30 mouse cellular contexts compared by ENCODE assay signal in the genomic region with DNA sequence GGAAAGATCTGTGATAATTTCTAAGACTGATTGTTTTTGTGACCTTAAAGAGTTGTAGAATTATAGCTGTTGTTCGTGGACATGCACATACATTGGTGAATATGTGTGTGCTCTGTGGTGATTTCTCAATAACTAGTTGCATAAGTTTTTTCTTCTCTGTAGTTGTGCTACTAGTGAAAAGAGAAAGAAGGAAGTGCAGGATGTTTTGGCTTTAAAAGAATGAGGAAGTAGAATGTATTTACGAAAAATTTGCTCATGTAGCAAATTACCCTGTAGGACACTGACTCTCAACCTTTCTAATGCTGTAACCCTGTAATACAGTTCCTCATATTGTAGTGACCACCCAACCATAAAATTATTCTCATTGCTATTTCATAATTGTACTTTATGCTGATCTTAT.
DNase-seq lines count a peak whose midpoint lies in the region; ATAC-seq and TF ChIP-seq lines count a peak whose summit lies in the region.
"Had no signal": no experiment of that assay in that cellular context is flagged by ENCODE, and none has a peak within 500 bp of the region (broad histone marks: within the 10 kb centered on the region; RNA-seq: fewer than 3 reads in every experiment).

No protein-coding gene starts in this region.

- TF ChIP-seq CTCF in MEL (IDR thresholded peaks at IDR 0.05 in 2 of 3, conservative IDR thresholded peaks at IDR 0.05 in 1 of 3; ENCODE audit: control insufficient read depth in 1 of 3, insufficient read depth in 1 of 3, low read depth in 2 of 3, low read length in 3 of 3, poor library complexity in 1 of 3, severe bottlenecking in 1 of 3), result no peak

- no peaks in the 10 kb centered on the region; the same call in 1 of the 2 replicates for H3K9me3 ChIP-seq in liver, embryonic 16.5 days (replicated peaks; ENCODE audit: control insufficient read depth, low read length)
- no peaks in the 10 kb centered on the region for H3K9me3 ChIP-seq in liver, embryonic 11.5 days (ENCODE audit: control insufficient read depth, low read length)
- no peaks in the 10 kb centered on the region for H3K9me3 ChIP-seq in MEL (replicated peaks; ENCODE audit: insufficient read depth, low read length)
- H3K9me3 ChIP-seq in intestine, embryonic 16.5 days (ENCODE audit: control insufficient read depth, low read length), result no peaks in the 10 kb centered on the region
- H3K9me3 ChIP-seq: embryonic facial prominence, embryonic 15.5 days; intestine, embryonic 15.5 days; limb, embryonic 12.5 days; liver, embryonic 15.5 days; neural tube, embryonic 12.5 days; stomach, embryonic 15.5 days had no signal

- no peak for TF ChIP-seq POLR2A in MEL (IDR thresholded peaks at IDR 0.05; ENCODE audit: control insufficient read depth in 1 of 2, insufficient read depth in 1 of 2, low read depth in 1 of 2, low read length in 2 of 2, poor library complexity in 1 of 2)

- TF ChIP-seq EP300 in MEL (IDR thresholded peaks at IDR 0.05; ENCODE audit: low read depth in 1 of 2, low read length in 2 of 2), result no peak

- no peaks in the 10 kb centered on the region for H3K4me1 ChIP-seq in liver, embryonic 16.5 days (ENCODE audit: control insufficient read depth, low read depth, low read length)
- no peaks in the 10 kb centered on the region for H3K4me1 ChIP-seq in liver, embryonic 11.5 days (replicated peaks; ENCODE audit: control insufficient read depth, insufficient read depth, low read length)
- H3K4me1 ChIP-seq in MEL (ENCODE audit: control insufficient read depth in 1 of 2, insufficient read depth in 2 of 2, low read length in 2 of 2), result no peaks in the 10 kb centered on the region
- H3K4me1 ChIP-seq in intestine, embryonic 16.5 days (ENCODE audit: control insufficient read depth, insufficient read depth, low read length), result no peaks in the 10 kb centered on the region
- H3K4me1 ChIP-seq: embryonic facial prominence, embryonic 15.5 days; hindbrain, embryonic 10.5 days; intestine, embryonic 15.5 days; limb, embryonic 12.5 days; liver, embryonic 15.5 days; midbrain, embryonic 13.5 days; neural tube, embryonic 12.5 days; stomach, embryonic 15.5 days had no signal

- no peak overlapping the region for H3K4me2 ChIP-seq in liver, embryonic 16.5 days (ENCODE audit: low read depth, low read length)
- H3K4me2 ChIP-seq in liver, embryonic 11.5 days, result no peak overlapping the region
- no peak overlapping the region for H3K4me2 ChIP-seq in intestine, embryonic 16.5 days (ENCODE audit: low read depth, low read length)
- H3K4me2 ChIP-seq: embryonic facial prominence, embryonic 15.5 days; heart, embryonic 11.5 days; intestine, embryonic 15.5 days; limb, embryonic 12.5 days; liver, embryonic 15.5 days; midbrain, embryonic 13.5 days; neural tube, embryonic 12.5 days; stomach, embryonic 15.5 days had no signal

- no peaks in the 10 kb centered on the region for H3K27me3 ChIP-seq in liver, embryonic 16.5 days (ENCODE audit: control insufficient read depth, insufficient read depth, low read depth, low read length)
- H3K27me3 ChIP-seq in liver, embryonic 11.5 days (replicated peaks; ENCODE audit: control insufficient read depth, insufficient read depth, low read length), result no peaks in the 10 kb centered on the region
- no peaks in the 10 kb centered on the region for H3K27me3 ChIP-seq in MEL (ENCODE audit: control insufficient read depth in 1 of 2, insufficient read depth in 2 of 2, low read length in 2 of 2)
- H3K27me3 ChIP-seq in intestine, embryonic 16.5 days (replicated peaks; ENCODE audit: control insufficient read depth, insufficient read depth, low read length), result no peaks in the 10 kb centered on the region
- H3K27me3 ChIP-seq: embryonic facial prominence, embryonic 15.5 days; intestine, embryonic 15.5 days; limb, embryonic 12.5 days; liver, embryonic 15.5 days; midbrain, embryonic 13.5 days; neural tube, embryonic 12.5 days; Patski; stomach, embryonic 15.5 days had no signal

- TF ChIP-seq RAD21 in MEL (IDR thresholded peaks at IDR 0.05; ENCODE audit: low read depth, low read length), result no peak

- no peak for DNase-seq in liver, embryonic 11.5 days (ENCODE audit: low spot score)
- peak; percentile 3 for DNase-seq in MEL (ENCODE audit: low read depth, low spot score)
- peak; percentile 4 for DNase-seq in skeletal muscle tissue, adult 2 months (ENCODE audit: low read depth, low spot score)
- DNase-seq: adrenal gland, postnatal 10 days; cerebellum, adult 8-10 months; cerebellum, postnatal 36 days; kidney, adult 9 months; kidney, postnatal 14 days; retina, postnatal 1 day; right cerebral cortex, postnatal 25 days; thymus, adult 2 months; thymus, postnatal 4 days had no signal

- no peak overlapping the region for H3K9ac ChIP-seq in liver, embryonic 16.5 days (ENCODE audit: low read depth, low read length)
- H3K9ac ChIP-seq in liver, embryonic 11.5 days (ENCODE audit: low read depth, low read length), result no peak overlapping the region
- no peak overlapping the region for H3K9ac ChIP-seq in MEL (ENCODE audit: control insufficient read depth, low read depth, low read length, poor library complexity, severe bottlenecking)
- H3K9ac ChIP-seq in intestine, embryonic 16.5 days (ENCODE audit: low read depth, low read length), result no peak overlapping the region
- H3K9ac ChIP-seq: embryonic facial prominence, embryonic 15.5 days; intestine, embryonic 15.5 days; limb, embryonic 12.5 days; liver, embryonic 15.5 days; midbrain, embryonic 13.5 days; neural tube, embryonic 12.5 days; stomach, embryonic 15.5 days had no signal

- no peak overlapping the region for H3K27ac ChIP-seq in liver, embryonic 16.5 days (ENCODE audit: low read length)
- H3K27ac ChIP-seq in liver, embryonic 11.5 days (ENCODE audit: low read depth, low read length), result no peak overlapping the region
- no peak overlapping the region for H3K27ac ChIP-seq in MEL (ENCODE audit: control insufficient read depth, low read depth, low read length)
- no peak overlapping the region for H3K27ac ChIP-seq in intestine, embryonic 16.5 days (ENCODE audit: low read length)
- H3K27ac ChIP-seq: embryonic facial prominence, embryonic 15.5 days; hindbrain, embryonic 10.5 days; intestine, embryonic 15.5 days; layer of hippocampus, adult 2 months; limb, embryonic 12.5 days; liver, embryonic 15.5 days; midbrain, embryonic 13.5 days; neural tube, embryonic 12.5 days; stomach, embryonic 15.5 days had no signal

- H3K36me3 ChIP-seq in liver, embryonic 16.5 days (ENCODE audit: control insufficient read depth, insufficient read depth), result no peaks in the 10 kb centered on the region
- no peaks in the 10 kb centered on the region for H3K36me3 ChIP-seq in liver, embryonic 11.5 days (ENCODE audit: control insufficient read depth, insufficient read depth, low read length)
- no peaks in the 10 kb centered on the region for H3K36me3 ChIP-seq in MEL (ENCODE audit: control insufficient read depth in 1 of 2, insufficient read depth in 2 of 2, low read length in 2 of 2)
- no peaks in the 10 kb centered on the region for H3K36me3 ChIP-seq in intestine, embryonic 16.5 days (ENCODE audit: control insufficient read depth, insufficient read depth, low read length)
- H3K36me3 ChIP-seq: embryonic facial prominence, embryonic 15.5 days; hindbrain, embryonic 10.5 days; intestine, embryonic 15.5 days; limb, embryonic 12.5 days; liver, embryonic 15.5 days; midbrain, embryonic 13.5 days; neural tube, embryonic 12.5 days; stomach, embryonic 15.5 days had no signal

- H3K79me2 ChIP-seq in MEL (ENCODE audit: control insufficient read depth, insufficient read depth, low read length, poor library complexity), result no peaks in the 10 kb centered on the region

- WGBS in liver, embryonic 16.5 days (ENCODE audit: insufficient replicate concordance), result 30% methylated on average over 2 of the region's 2 CpGs
- 64% methylated on average over 2 of the region's 2 CpGs for whole genome bisulfite sequencing in liver, embryonic 11.5 days
- 88% methylated on average over 2 of the region's 2 CpGs for WGBS in intestine, embryonic 16.5 days

- peak; percentile 56 for ATAC-seq in liver, embryonic 16.5 days (ENCODE audit: low read depth)
- no peak for ATAC-seq in liver, embryonic 11.5 days (replicated peaks; ENCODE audit: low FRiP score)
- ATAC-seq in hematopoietic stem cell, adult 5-6 weeks (replicated peaks in 1 of 2; ENCODE audit: insufficient read depth in 1 of 2, low FRiP score in 2 of 2, low TSS enrichment in 1 of 2, low read depth in 1 of 2, poor library complexity in 2 of 2, severe bottlenecking in 2 of 2), result peak; percentile 83 to 93
- ATAC-seq in megakaryocyte-erythroid progenitor cell, adult 5-6 weeks (replicated peaks; ENCODE audit: low FRiP score, low TSS enrichment, poor library complexity, severe bottlenecking), result no peak
- ATAC-seq in intestine, embryonic 16.5 days, result no peak
- ATAC-seq: CD4-positive, CD25-positive, alpha-beta regulatory T cell, adult 4 months; forebrain, embryonic 14.5 days; hindbrain, embryonic 16.5 days; intestine, embryonic 15.5 days; midbrain, embryonic 13.5 days; Patski had no signal

- no peak overlapping the region for H3K4me3 ChIP-seq in liver, embryonic 16.5 days (ENCODE audit: low read depth, low read length)
- no peak overlapping the region for H3K4me3 ChIP-seq in liver, embryonic 11.5 days (ENCODE audit: low read depth, low read length)
- H3K4me3 ChIP-seq in MEL (ENCODE audit: control insufficient read depth in 1 of 2, insufficient read depth in 1 of 2, low read depth in 2 of 2, low read length in 2 of 2), result no peak overlapping the region
- no peak overlapping the region for H3K4me3 ChIP-seq in intestine, embryonic 16.5 days (ENCODE audit: low read length)
- H3K4me3 ChIP-seq: embryonic facial prominence, embryonic 15.5 days; hindbrain, embryonic 10.5 days; intestine, embryonic 15.5 days; layer of hippocampus, adult 2 months; limb, embryonic 12.5 days; liver, embryonic 15.5 days; midbrain, embryonic 13.5 days; neural tube, embryonic 12.5 days; stomach, embryonic 15.5 days had no signal

TF ChIP-seq in MEL, 35 proteins besides CTCF, POLR2A, EP300 and RAD21 (continues in another document):
- no peak for TF ChIP-seq BHLHE40 (IDR thresholded peaks at IDR 0.05; ENCODE audit: borderline replicate concordance, low read depth, low read length)
- no peak for TF ChIP-seq MYC (IDR thresholded peaks at IDR 0.05; ENCODE audit: low read depth, low read length)
- no peak for TF ChIP-seq MAFK (IDR thresholded peaks at IDR 0.05; ENCODE audit: borderline replicate concordance, low read depth, low read length)
- no peak for TF ChIP-seq TBP (IDR thresholded peaks at IDR 0.05; ENCODE audit: low read depth, low read length)
- no peak for TF ChIP-seq JUND (IDR thresholded peaks at IDR 0.05; ENCODE audit: low read depth, low read length)
- no peak for TF ChIP-seq POLR2AphosphoS5 (IDR thresholded peaks at IDR 0.05; ENCODE audit: borderline replicate concordance, low read depth, low read length)
- TF ChIP-seq POLR2AphosphoS2 (IDR thresholded peaks at IDR 0.05; ENCODE audit: low read length), result no peak
- no peak for TF ChIP-seq KAT2A (conservative IDR thresholded peaks at IDR 0.05; ENCODE audit: low read depth, low read length)
- no peak for TF ChIP-seq MXI1 (IDR thresholded peaks at IDR 0.05; ENCODE audit: low read depth, low read length)
- TF ChIP-seq ZC3H11A (IDR thresholded peaks at IDR 0.05; ENCODE audit: low read depth, low read length), result no peak
- no peak for TF ChIP-seq GATA1 (IDR thresholded peaks at IDR 0.05; ENCODE audit: low read depth, low read length)
- TF ChIP-seq CHD2 (IDR thresholded peaks at IDR 0.05; ENCODE audit: low read length), result no peak

Comparison
In these comparisons a context has a peak if more than half of its experiments do, and no peak if none do; other contexts are left out.
1. ATAC-seq: peak in liver, embryonic 16.5 days (single experiment) and hematopoietic stem cell, adult 5-6 weeks (2 of 2); none in liver, embryonic 11.5 days (single experiment), megakaryocyte-erythroid progenitor cell, adult 5-6 weeks (single experiment) and intestine, embryonic 16.5 days (single experiment).